Mouse (Mus musculus) mouse embryonic stem cell (cell line): ENCODE data around the gene Hat1.

Source experiments
- in situ Hi-C, 2 experiments: fragments of 300-500 bp; cut with MboI; formaldehyde crosslinking; loops; 1 replicate in 1 of 2; 3 replicates in 1 of 2; pipeline ENCODE4 v1.14.3; 2019 to 2020; ENCODE audit warnings: low sequenced_read_pairs in 2 of 2, low pct_unique_long_range_greater_than_20kb in 1 of 2, mixed read lengths in 1 of 2; ENCODE audit not compliant: unreplicated experiment in 1 of 2

Gene Hat1

DNA sequence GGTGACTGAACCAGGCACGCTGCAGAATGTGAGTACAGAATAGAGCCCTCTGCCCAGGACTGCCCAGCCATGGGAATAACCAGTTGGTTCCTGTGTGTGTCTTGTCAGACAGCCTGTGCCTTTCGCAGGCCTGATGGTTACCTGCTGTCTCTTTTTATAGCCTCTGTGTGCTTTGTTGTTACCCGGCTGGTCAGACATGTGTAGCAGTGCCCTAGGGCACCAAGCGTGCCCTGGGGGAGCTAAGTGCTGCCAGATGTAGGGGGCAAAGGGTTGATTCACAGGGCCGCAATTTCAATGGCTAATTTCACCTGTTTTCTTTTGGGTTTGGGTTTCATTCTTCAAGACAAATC is 94.9 kb downstream of the Hat1 start:
- in situ Hi-C loops = no loop called here
